Mouse (Mus musculus) intestine, embryonic 14.5 days (tissue): ENCODE results near the gene Olig3. TPM values are rescaled to one million over a fixed set of nuclear protein-coding genes. Genes with fewer than 3 reads are reported as not detected.

Experiments used
- ATAC-seq: fragments of 200-750 bp; cut with Nextera tagmentation; replicated peaks from 2 replicates; pipeline ENCODE4 v1.8.0; 2017; ENCODE audit warnings: low read depth, moderate number of reproducible peaks, moderate TSS enrichment, moderate library complexity; ENCODE audit not compliant: low FRiP score, low TSS enrichment
- DNase-seq: peaks from one replicate; pipeline ENCODE4 v3.0.0-alpha.2; 2018; ENCODE audit warnings: low spot score
- H3K27ac ChIP-seq: fragments of 300-500 bp; sonication (generic); 2 replicates; pipeline ENCODE4 v1.5.1; 2014; ENCODE audit warnings: low read depth, mild to moderate bottlenecking, control low read depth
- H3K27me3 ChIP-seq: fragments of 300-500 bp; sonication (generic); replicated peaks from 2 replicates; pipeline ENCODE4 v1.6.1; 2014; ENCODE audit warnings: low read length, control low read depth; ENCODE audit not compliant: control insufficient read depth, insufficient read depth
- H3K36me3 ChIP-seq: fragments of 300-500 bp; sonication (generic); 2 replicates; pipeline ENCODE4 v1.6.1; 2014; ENCODE audit warnings: low read length, control low read depth; ENCODE audit not compliant: control insufficient read depth, insufficient read depth
- H3K4me1 ChIP-seq: fragments of 300-500 bp; sonication (generic); replicated peaks from 2 replicates; pipeline ENCODE4 v1.6.1; 2014; ENCODE audit warnings: low read length, control low read depth, mixed read lengths; ENCODE audit not compliant: control insufficient read depth, insufficient read depth
- H3K4me2 ChIP-seq: fragments of 300-500 bp; sonication (generic); 2 replicates; pipeline ENCODE4 v1.6.1; 2014; ENCODE audit warnings: low read length
- H3K4me3 ChIP-seq: fragments of 300-500 bp; sonication (generic); 2 replicates; pipeline ENCODE4 v1.5.1; 2014; ENCODE audit warnings: low read depth, low read length, control low read depth, mixed read lengths
- H3K9ac ChIP-seq: fragments of 300-500 bp; sonication (generic); 2 replicates; pipeline ENCODE4 v1.6.1; 2014; ENCODE audit warnings: mild to moderate bottlenecking, low read length
- H3K9me3 ChIP-seq: fragments of 300-500 bp; sonication (generic); 2 replicates; pipeline ENCODE4 v1.6.1; 2016; ENCODE audit warnings: low read length, control low read depth; ENCODE audit not compliant: control insufficient read depth
- WGBS: fragments of 180-500 bp; shearing (Covaris S2); extraction: QIAGEN DNeasy Blood & Tissue Kit; methylation state at CpG from one replicate; pipeline ENCODE4 v1.1.7; 2014; 5-methylcytosine and 5-hydroxymethylcytosine counted together
- polyA plus RNA-seq: library from polyadenylated mRNA; unstranded; fragments of >200 nt; fragmentation: Nextera tagmentation; extraction: Ambion mirVana; gene quantifications from 2 replicates; pipeline ENCODE4 v1.2.1, GENCODE M21; 2014

Olig3 gene
- polyA plus RNA-seq, 1 experiment from 2014 or later = not detected

GRCm38 (mm10) chr10:19338695-19339630 lies 17.4 kb upstream of the Olig3 start:
- Histone ChIP-seq H3K36me3 (no peaks in the 10 kb centered on the region), H3K4me3 (no peak overlapping the region), H3K4me1 (no peaks in the 10 kb centered on the region), H3K9ac (no peak overlapping the region), H3K27me3 (peaks cover 3% of the 10 kb centered on the region; the same call in 1 of the 2 replicates), H3K4me2 (no peak overlapping the region), H3K9me3 (no peaks in the 10 kb centered on the region), H3K27ac (no peak overlapping the region)
- ATAC-seq = no peak
- 10% methylated on average over 18 of the region's 18 CpGs for WGBS
- no peak for DNase-seq

GRCm38 (mm10) chr10:19344039-19344438 lies 12.3 kb upstream of the Olig3 start:
- peaks cover 12% of the 10 kb centered on the region; the same call in 1 of the 2 replicates for H3K27me3 ChIP-seq
- no peak overlapping the region for H3K4me2 ChIP-seq
- ATAC-seq (no peak), DNase-seq (no peak)
- H3K4me1 ChIP-seq = no peaks in the 10 kb centered on the region
- WGBS = 86% methylated on average over 6 of the region's 6 CpGs
- H3K36me3 ChIP-seq = no peaks in the 10 kb centered on the region
- H3K9me3 ChIP-seq = no peaks in the 10 kb centered on the region
- no peak overlapping the region for H3K9ac ChIP-seq
- no peak overlapping the region for H3K4me3 ChIP-seq
- H3K27ac ChIP-seq = no peak overlapping the region

GRCm38 (mm10) chr10:19349326-19349725 lies 7.0 kb upstream of the Olig3 start:
- no peaks in the 10 kb centered on the region for H3K36me3 ChIP-seq
- no peaks in the 10 kb centered on the region for H3K4me1 ChIP-seq
- H3K27me3 ChIP-seq = peaks cover 50% of the 10 kb centered on the region
- H3K27ac ChIP-seq = no peak overlapping the region
- no peak for ATAC-seq
- WGBS = 50% methylated on average over 3 of the region's 3 CpGs
- no peak for DNase-seq
- H3K4me2 ChIP-seq = no peak overlapping the region
- H3K9ac ChIP-seq = no peak overlapping the region
- no peaks in the 10 kb centered on the region for H3K9me3 ChIP-seq
- no peak overlapping the region for H3K4me3 ChIP-seq

GRCm38 (mm10) chr10:19352006-19352877 lies 4.1 kb upstream of the Olig3 start:
- DNase-seq (no peak), ATAC-seq (no peak)
- H3K36me3 ChIP-seq = no peaks in the 10 kb centered on the region
- WGBS = 1% methylated on average over 24 of the region's 24 CpGs
- no peaks in the 10 kb centered on the region for H3K4me1 ChIP-seq
- peaks cover 79% of the 10 kb centered on the region for H3K27me3 ChIP-seq
- H3K9me3 ChIP-seq = no peaks in the 10 kb centered on the region
- H3K27ac ChIP-seq = no peak overlapping the region
- no peak overlapping the region for H3K9ac ChIP-seq
- H3K4me2 ChIP-seq = no peak overlapping the region
- no peak overlapping the region for H3K4me3 ChIP-seq

GRCm38 (mm10) chr10:19352878-19353301 lies 3.4 kb upstream of the Olig3 start:
- DNase-seq = peak; percentile 62
- Histone ChIP-seq H3K27ac (no peak overlapping the region), H3K36me3 (no peaks in the 10 kb centered on the region), H3K4me1 (no peaks in the 10 kb centered on the region), H3K9me3 (no peaks in the 10 kb centered on the region), H3K4me2 (no peak overlapping the region), H3K27me3 (peaks cover 84% of the 10 kb centered on the region), H3K9ac (no peak overlapping the region), H3K4me3 (no peak overlapping the region)
- no peak for ATAC-seq
- WGBS = under 1% methylated on average over 16 of the region's 16 CpGs

- Histone ChIP-seq H3K36me3 (no peaks in the 10 kb centered on the region), H3K9ac (no peak overlapping the region), H3K4me2 (no peak overlapping the region), H3K27me3 (peaks cover 88% of the 10 kb centered on the region), H3K9me3 (no peaks in the 10 kb centered on the region), H3K27ac (no peak overlapping the region), H3K4me3 (no peak overlapping the region), H3K4me1 (no peaks in the 10 kb centered on the region)
- ATAC-seq (no peak), DNase-seq (no peak)
- 4% methylated on average over 5 of the region's 5 CpGs for WGBS
Observed at GRCm38 (mm10) chr10:19353631-19354030, 2.7 kb upstream of the Olig3 start.

- Histone ChIP-seq H3K27ac (no peak overlapping the region), H3K4me2 (no peak overlapping the region), H3K27me3 (peaks cover 88% of the 10 kb centered on the region), H3K4me1 (no peaks in the 10 kb centered on the region), H3K9ac (no peak overlapping the region), H3K4me3 (no peak overlapping the region), H3K9me3 (no peaks in the 10 kb centered on the region), H3K36me3 (no peaks in the 10 kb centered on the region)
- 5% methylated on average over 6 of the region's 6 CpGs for WGBS
- DNase-seq = no peak
- no peak for ATAC-seq
Observed at GRCm38 (mm10) chr10:19354146-19354545, 2.2 kb upstream of the Olig3 start.

GRCm38 (mm10) chr10:19355076-19355475 lies 1.3 kb upstream of the Olig3 start:
- Histone ChIP-seq H3K36me3 (no peaks in the 10 kb centered on the region), H3K4me3 (no peak overlapping the region), H3K27ac (no peak overlapping the region), H3K9ac (no peak overlapping the region), H3K4me1 (no peaks in the 10 kb centered on the region), H3K9me3 (no peaks in the 10 kb centered on the region), H3K4me2 (no peak overlapping the region), H3K27me3 (peaks cover 97% of the 10 kb centered on the region)
- WGBS = 3% methylated on average over 8 of the region's 8 CpGs
- no peak for DNase-seq
- ATAC-seq = no peak
